Mouse (Mus musculus): Measurements from ENCODE around the gene Ly6g6d. TPM values are rescaled to one million over a fixed set of nuclear protein-coding genes. Genes with fewer than 3 reads are reported as not detected.

Ly6g6d gene
- total RNA-seq, 1 experiment from 2014 or later = 1.1 TPM

DNA sequence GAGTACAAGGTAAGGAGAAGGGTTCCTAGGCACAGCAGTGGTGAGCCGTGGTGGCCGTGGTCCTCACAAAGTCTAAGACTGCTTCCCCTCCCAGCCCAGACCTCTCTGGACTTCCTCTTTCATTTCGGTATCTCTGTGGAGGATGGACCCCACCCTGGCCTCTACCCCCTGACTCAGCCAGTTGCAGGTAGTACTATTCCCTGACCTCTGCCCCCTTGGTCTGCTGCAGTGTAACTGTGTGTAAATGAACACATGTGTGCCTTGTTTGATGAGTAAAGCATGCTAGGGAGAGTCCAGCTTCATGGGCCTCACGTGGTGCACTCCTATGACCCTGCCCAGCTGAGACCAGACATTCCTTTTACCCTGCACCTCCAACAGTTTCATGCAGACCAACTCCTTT lies 54.1 kb downstream of the Ly6g6d start:
- no peak for DNase-seq

DNA sequence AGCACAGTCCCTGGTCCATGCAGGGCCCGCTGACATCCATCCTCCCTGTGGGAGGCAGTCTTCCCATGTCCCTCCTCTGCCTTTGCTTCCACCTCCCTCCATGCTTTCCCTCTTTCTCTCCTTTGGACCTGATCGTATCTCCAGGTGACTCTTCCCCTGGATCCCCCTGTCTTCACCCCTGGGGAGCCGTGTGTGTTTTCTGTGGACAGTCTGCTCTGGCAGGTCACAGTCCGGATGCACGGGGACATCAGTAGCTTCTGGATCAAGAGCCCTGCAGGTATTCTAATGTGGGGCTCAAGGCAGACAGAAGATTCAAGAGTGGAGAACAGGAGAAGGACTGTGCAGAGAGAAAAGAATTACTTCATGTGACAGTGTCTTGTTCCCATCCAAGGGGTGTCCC lies 54.6 kb downstream of the Ly6g6d start:
- no peak for DNase-seq

DNA sequence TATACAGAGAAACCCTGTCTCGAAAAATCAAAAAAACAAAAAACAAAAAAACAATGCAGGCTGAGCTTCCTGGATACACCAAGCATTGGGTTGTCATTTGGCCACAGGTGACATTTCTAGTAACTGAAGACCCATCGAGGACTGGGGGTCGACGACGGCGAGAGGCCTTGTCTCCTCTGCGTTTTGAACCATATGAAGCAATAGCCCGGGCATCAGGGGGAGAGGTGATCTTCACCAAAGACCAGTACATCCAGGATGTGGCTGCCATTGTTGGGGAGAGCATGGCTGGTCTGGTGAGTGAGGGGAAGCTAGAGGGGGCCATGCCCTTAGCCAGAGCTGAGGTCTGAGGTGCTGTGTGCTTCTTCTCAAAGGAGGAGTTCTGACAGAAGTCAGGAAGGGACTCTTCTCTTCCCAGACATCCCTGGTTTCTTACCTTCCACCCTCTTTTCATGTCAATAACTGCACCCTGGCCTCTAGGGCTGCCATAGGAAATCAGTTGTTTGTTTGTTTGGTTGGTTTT lies 55.3 kb downstream of the Ly6g6d start:
- no peak for DNase-seq

- peak; percentile 3 for DNase-seq
These were observed 55.9 kb downstream of the Ly6g6d start for GRCm38 (mm10) chr17:35021842-35022477.

Other genes starting within 250 kb of the Ly6g6d start
- 38.0 and 38.6 TPM in 2 replicates for gene Stk19, start 241.1 kb downstream of the Ly6g6d start, total RNA-seq (2021)
- gene Dxo, start 241.0 kb downstream of the Ly6g6d start, total RNA-seq (2021) = 65.0 and 65.5 TPM in 2 replicates
- 55.0 and 60.0 TPM in 2 replicates for gene Skiv2l, start 227.9 kb downstream of the Ly6g6d start, total RNA-seq (2021)
- 54.4 and 58.4 TPM in 2 replicates for gene Nelfe, start 227.7 kb downstream of the Ly6g6d start, total RNA-seq (2021)
- 36.2 and 180 TPM in 2 replicates for gene Cfb, start 215.5 kb downstream of the Ly6g6d start, total RNA-seq (2021)
- 13.8 and 15.2 TPM in 2 replicates for gene Zbtb12, start 198.6 kb downstream of the Ly6g6d start, total RNA-seq (2021)
- gene Gm20547, start 196.0 kb downstream of the Ly6g6d start, total RNA-seq (2021) = not detected in 2 replicates
- gene C2, start 179.8 kb downstream of the Ly6g6d start, total RNA-seq (2021) = 43.2 and 54.5 TPM in 2 replicates
- 112 and 134 TPM in 2 replicates for gene Ehmt2, start 179.6 kb downstream of the Ly6g6d start, total RNA-seq (2021)
- gene Slc44a4, start 163.6 kb downstream of the Ly6g6d start, total RNA-seq (2021) = 1.5 and 1.7 TPM in 2 replicates
- 19.3 and 25.2 TPM in 2 replicates for gene Neu1, start 146.8 kb downstream of the Ly6g6d start, total RNA-seq (2021)
- 29.6 and 90.6 TPM in 2 replicates for gene Hspa1b, start 118.8 kb downstream of the Ly6g6d start, total RNA-seq (2021)
- gene Gm20481, start 108.2 kb downstream of the Ly6g6d start, total RNA-seq (2021) = not detected in 2 replicates
- gene Hspa1a, start 105.9 kb downstream of the Ly6g6d start, total RNA-seq (2021) = 12.7 and 38.7 TPM in 2 replicates
- gene Hspa1l, start 105.4 kb downstream of the Ly6g6d start, total RNA-seq (2021) = 0.34 and 0.37 TPM in 2 replicates
- gene Lsm2, start 96.2 kb downstream of the Ly6g6d start, total RNA-seq (2021) = 39.4 and 44.2 TPM in 2 replicates
- gene Vars, start 77.1 kb downstream of the Ly6g6d start, total RNA-seq (2021) = 55.3 and 71.7 TPM in 2 replicates
- 0.85 and 1.2 TPM in 2 replicates for gene Vwa7, start 61.5 kb downstream of the Ly6g6d start, total RNA-seq (2021)
- 1.3 and 1.7 TPM in 2 replicates for gene Sapcd1, start 50.0 kb downstream of the Ly6g6d start, total RNA-seq (2021)
- 1.8 and 3.6 TPM in 2 replicates for gene Msh5, start 31.3 kb downstream of the Ly6g6d start, total RNA-seq (2021)
- 83.0 and 109 TPM in 2 replicates for gene Clic1, start 28.1 kb downstream of the Ly6g6d start, total RNA-seq (2021)
- 24.2 and 30.6 TPM in 2 replicates for gene Ddah2, start 19.0 kb downstream of the Ly6g6d start, total RNA-seq (2021)
- not detected in 2 replicates for gene Ly6g6c, start 12.7 kb downstream of the Ly6g6d start, total RNA-seq (2021)
- gene Mpig6b, start 11.9 kb downstream of the Ly6g6d start, total RNA-seq (2021) = 0.26 and 0.71 TPM in 2 replicates
- gene Ly6g6e, start 1.2 kb downstream of the Ly6g6d start, total RNA-seq (2021) = not detected in 2 replicates
- not detected in 2 replicates for gene Ly6g6f, start 7.5 kb upstream of the Ly6g6d start, total RNA-seq (2021)
- gene Abhd16a, start 11.2 kb upstream of the Ly6g6d start, total RNA-seq (2021) = 69.7 and 76.3 TPM in 2 replicates
- gene Ly6g5c, start 30.2 kb upstream of the Ly6g6d start, total RNA-seq (2021) = not detected in 2 replicates
- 0.33 and 1.1 TPM in 2 replicates for gene Ly6g5b, start 37.4 kb upstream of the Ly6g6d start, total RNA-seq (2021)
- gene Gpank1, start 43.4 kb upstream of the Ly6g6d start, total RNA-seq (2021) = 11.3 and 12.3 TPM in 2 replicates
- gene Csnk2b, start 44.0 kb upstream of the Ly6g6d start, total RNA-seq (2021) = 210 and 214 TPM in 2 replicates
- 23.6 and 24.8 TPM in 2 replicates for gene D17H6S53E, start 48.3 kb upstream of the Ly6g6d start, total RNA-seq (2021)
- 3.3 and 35.6 TPM in 2 replicates for gene Apom, start 54.0 kb upstream of the Ly6g6d start, total RNA-seq (2021)
- 357 and 375 TPM in 2 replicates for gene Bag6, start 57.1 kb upstream of the Ly6g6d start, total RNA-seq (2021)
- 246 and 247 TPM in 2 replicates for gene Prrc2a, start 86.8 kb upstream of the Ly6g6d start, total RNA-seq (2021)
- gene Aif1, start 98.0 kb upstream of the Ly6g6d start, total RNA-seq (2021) = 3.3 and 5.6 TPM in 2 replicates
- 5.6 and 11.9 TPM in 2 replicates for gene Lst1, start 110.4 kb upstream of the Ly6g6d start, total RNA-seq (2021)
- gene Ltb, start 116.4 kb upstream of the Ly6g6d start, total RNA-seq (2021) = 4.3 and 35.6 TPM in 2 replicates
- gene Tnf, start 123.9 kb upstream of the Ly6g6d start, total RNA-seq (2021) = 0.33 and 1.4 TPM in 2 replicates
- gene Lta, start 127.3 kb upstream of the Ly6g6d start, total RNA-seq (2021) = 0.33 and 2.7 TPM in 2 replicates
- 0.67 TPM in 1 of 2 replicates, not detected in the other for gene Gm16181, start 142.8 kb upstream of the Ly6g6d start, total RNA-seq (2021)
- 7.0 and 8.2 TPM in 2 replicates for gene Atp6v1g2, start 155.6 kb upstream of the Ly6g6d start, total RNA-seq (2021)
- 15.3 and 17.7 TPM in 2 replicates for gene Nfkbil1, start 157.7 kb upstream of the Ly6g6d start, total RNA-seq (2021)
- 200 and 232 TPM in 2 replicates for gene Ddx39b, start 163.7 kb upstream of the Ly6g6d start, total RNA-seq (2021)
- 93.3 and 154 TPM in 2 replicates for gene H2-D1, start 184.7 kb upstream of the Ly6g6d start, total RNA-seq (2021)
- 1.7 and 2.7 TPM in 2 replicates for gene H2-Q1, start 242.3 kb upstream of the Ly6g6d start, total RNA-seq (2021)